Mouse (Mus musculus): Measurements from ENCODE around the gene Ercc6. TPM values are rescaled to one million over a fixed set of nuclear protein-coding genes. Genes with fewer than 3 reads are reported as not detected.

Ercc6 gene
- total RNA-seq, 2 experiments from 2014 or later, result 3.2 to 3.3 TPM

DNA sequence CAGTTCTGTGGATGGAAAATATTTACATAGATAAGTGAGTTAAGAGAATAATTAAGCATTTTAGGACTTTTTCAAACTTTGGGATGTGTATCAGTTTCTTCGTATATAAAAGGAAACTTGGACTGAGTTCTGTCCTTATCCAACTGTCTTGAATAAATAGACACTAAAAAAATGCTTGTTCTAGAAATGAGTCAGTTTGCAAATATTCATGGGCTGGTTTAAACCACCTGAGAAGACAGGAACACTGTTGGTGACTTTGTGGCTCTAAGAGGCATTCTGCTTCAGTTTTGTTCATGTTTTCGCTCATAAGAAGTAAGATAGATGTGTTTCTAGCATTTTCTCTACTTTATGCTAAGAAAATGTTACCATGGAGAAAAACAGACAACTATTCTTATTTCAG is 5.2 kb downstream of the Ercc6 start:
- DNase-seq, result no peak

DNA sequence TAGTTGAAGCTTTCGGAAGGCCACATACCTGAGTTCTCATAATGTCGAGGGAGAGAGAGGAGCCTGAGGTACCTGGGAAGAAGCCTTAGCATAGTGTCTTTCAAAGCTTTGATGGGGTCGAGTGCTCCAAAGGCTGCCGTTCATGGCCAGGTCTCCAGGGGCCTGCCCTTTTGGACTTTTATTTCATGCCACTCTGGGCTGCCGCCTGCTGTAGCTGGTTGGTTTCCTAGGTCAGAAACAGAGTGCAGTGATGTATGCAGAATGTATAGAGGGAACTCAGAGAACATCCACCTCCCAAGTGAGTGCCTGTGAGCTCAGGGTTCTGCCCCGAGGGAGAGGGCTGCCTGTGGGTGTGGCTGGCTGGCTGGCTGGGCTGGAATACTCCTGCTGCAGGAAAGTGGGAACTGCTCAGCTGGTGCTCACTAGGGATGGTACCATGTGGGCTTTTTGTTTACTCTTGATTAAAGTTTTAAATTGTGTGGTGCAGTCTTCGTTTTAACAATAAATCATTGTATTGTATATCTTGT is 7.1 kb downstream of the Ercc6 start:
- no peak for DNase-seq

GRCm38 (mm10) chr14:32522336-32522735 is 9.0 kb downstream of the Ercc6 start:
- no peak for DNase-seq

GRCm38 (mm10) chr14:32524071-32524470 is 10.8 kb downstream of the Ercc6 start:
- no peak for DNase-seq

GRCm38 (mm10) chr14:32525996-32526705 is 12.8 kb downstream of the Ercc6 start:
- DNase-seq, result no peak

DNA sequence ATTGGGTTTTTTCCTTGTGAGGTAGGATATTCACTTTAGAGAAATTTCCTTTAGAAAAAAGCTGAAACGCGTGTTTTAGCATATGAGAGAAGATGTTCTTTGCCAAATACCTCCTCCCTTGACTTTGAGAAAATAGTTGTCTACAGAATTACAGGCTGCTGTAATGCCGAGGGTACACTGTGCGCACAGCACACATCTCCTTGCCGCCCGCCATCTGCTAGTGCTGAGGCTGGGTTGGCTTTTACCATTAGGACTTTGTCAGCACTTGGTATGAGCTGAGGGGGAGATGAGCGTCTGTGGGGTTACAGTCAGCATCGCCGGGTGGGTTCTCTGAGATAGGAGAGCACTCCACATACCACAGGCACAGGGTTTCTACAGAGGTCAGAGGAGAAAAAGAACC is 13.9 kb downstream of the Ercc6 start:
- DNase-seq, result no peak

GRCm38 (mm10) chr14:32529036-32529435 is 15.7 kb downstream of the Ercc6 start:
- DNase-seq, result no peak

DNA sequence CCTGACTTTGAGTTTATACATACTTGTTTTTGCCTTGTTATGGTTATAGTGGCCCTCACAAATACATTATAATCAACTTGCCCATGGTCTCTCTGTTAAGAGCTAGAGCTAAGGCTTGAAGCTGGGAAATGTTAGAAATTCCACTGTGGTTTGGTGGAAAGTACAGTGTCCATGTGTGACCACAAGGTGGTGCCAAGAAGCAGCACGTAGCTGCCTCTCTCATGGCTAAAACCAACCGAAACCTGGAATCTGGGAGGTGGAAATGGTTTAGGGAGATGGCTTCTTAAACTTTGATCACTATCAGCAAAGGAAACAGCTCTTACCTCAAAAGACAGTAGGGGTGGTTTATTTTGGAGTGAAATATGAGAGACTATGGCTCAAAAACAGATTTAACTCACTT is 17.6 kb downstream of the Ercc6 start:
- DNase-seq, result peak; percentile 21 to 52

DNA sequence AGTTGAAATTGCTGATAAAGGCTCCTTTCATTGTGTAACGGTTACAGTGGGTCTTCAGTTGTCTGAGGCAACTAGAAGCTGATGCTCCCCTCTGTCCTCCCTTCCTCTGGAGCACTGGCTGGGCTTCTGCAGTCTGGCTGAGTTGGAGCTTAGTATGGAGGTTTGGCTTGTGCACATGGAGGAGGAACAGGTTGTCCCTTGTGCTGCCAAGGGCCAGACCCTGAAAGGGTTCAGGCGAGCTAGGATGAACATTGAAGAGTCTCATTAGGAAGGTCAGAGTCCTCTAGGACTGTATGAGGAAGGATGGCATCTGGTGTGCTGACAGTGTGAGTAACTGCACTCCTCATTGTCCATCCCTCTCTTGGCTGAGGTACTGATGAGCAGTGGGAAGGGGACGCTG is 18.1 kb downstream of the Ercc6 start:
- DNase-seq, result no peak

- DNase-seq, result no peak
Observed at GRCm38 (mm10) chr14:32532381-32533147, 19.2 kb downstream of the Ercc6 start.

DNA sequence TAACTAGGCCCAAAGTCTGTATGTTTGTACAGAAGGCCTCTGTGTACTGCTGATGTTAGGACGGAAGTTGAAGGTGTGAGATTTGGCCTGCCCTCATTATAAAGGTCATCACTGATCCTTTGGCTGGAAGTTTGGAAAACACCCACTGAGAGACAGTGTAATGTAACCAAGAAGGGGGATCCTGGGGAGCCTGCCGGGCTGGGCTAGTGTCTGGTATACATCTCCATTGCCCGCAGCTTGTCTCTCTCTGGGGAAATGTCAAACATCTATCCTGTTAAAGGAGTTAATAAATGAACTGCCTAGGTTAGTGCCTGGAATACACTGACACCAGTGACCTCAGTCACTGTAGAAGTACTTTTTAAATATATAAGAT is 19.8 kb downstream of the Ercc6 start:
- no peak for DNase-seq

DNA sequence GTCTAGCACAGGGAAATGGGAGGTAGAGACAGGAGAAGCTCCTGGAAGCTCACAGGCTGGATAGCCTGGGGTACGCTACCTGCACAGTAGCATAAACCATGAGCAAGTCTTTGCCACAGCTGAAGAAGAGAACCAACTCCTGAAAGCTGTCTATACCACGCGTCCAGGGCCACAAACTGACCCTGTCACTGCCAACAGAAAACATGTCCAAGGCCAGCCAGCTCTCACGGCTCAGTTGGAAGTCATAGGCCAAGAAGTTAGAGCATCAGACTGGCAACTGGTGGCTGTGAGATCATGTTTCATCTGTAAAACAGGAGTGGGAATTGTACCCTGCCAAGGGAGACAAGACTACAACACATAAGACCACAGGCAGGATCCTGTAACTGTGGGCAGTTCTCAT is 20.3 kb downstream of the Ercc6 start:
- no peak for DNase-seq

DNA sequence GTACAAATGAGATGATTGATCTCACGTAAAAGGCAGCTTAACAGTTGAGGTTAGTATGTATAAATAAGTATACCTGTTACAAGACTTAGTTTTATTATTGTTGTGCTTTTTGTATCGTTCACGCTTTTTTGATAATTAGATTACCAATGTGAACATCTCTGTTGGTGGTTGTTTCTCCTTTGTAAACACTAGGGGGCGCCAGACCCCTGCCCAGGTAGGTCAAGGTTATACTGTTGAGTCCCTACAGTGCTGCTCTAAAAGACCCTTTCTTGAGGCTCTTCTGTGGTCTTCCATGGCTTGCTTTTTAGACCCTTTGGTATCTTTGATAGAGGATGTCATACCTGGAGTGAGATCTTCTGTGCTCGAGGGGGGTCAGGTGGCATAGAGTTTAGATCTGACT is 20.8 kb downstream of the Ercc6 start:
- DNase-seq, result no peak

DNA sequence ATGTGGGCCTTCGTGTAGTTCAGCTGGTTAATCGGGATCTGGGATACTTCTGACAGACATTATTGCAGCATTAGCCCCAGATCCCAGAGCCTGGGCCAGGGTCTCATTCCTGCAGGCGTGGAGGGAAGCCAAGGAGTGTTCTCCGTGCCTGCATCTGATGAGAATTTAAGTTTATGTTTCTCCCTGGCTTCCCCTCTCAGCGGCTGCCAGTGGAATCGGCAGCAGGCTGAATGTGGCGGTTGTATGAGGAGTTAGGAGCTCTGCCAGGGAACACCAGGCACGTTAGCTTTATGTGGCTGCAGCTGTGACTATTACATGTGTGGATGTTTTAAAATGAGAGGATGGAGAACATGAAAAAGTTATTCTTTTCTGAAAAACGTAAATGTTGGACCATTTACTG is 23.4 kb downstream of the Ercc6 start:
- DNase-seq, result no peak

DNA sequence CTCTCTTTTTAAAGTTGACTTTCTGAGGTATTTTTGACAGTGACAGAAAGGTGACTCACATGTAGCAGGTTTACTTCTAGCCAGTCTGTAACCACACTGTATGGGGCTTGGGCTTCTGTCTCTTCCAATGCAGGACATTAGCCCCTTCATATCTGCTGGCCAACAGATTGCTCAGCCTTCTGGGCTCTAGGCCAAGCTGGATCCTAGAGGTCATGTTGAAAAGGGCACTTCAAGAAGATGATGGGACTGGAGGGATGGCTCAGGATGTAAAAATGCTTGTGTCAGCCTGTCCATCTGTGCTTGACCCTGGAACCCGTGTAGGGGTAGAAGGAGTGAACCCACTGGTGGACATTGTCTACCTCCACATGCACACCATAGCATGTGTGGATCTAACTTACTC is 24.8 kb downstream of the Ercc6 start:
- no peak for DNase-seq

DNA sequence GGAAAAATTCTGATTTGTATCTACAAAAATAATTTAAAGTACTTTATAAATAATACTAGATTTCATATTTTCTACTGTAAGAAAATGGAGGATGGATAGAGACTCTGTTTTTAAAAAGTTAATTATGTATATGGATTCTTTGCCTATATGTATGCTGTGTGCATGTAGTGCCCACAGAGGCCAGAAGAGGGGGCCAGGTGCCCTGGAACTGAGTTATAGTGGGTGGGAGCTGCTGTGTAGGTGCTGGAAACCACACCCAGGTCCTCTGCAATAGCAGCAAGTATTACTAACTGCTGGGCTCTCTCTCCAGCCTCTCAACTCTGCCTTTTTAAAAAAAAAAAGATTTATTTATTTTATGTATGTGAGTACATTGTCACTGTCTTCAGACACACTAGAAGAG is 29.8 kb downstream of the Ercc6 start:
- no peak for DNase-seq

GRCm38 (mm10) chr14:32546676-32547075 is 33.4 kb downstream of the Ercc6 start:
- DNase-seq, result no peak

DNA sequence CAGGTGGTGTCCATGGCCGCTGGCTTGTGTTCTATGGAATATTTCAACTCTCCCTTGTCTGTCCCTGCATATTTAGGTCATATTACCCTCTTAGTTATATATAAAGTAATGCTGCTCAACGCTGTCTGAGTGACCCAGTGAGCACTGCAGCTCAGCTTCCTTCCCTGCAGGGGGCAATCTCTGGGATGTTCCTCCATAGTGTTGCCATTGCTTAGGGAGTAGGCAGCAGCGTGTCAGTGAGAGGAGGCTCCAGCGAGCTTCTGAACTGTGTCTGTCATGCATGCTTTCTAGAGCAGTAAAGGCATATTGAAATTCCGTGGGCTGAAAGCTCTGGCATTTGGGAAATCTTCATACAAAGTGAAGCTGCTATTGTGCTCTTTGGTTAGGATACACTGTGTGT is 38.5 kb downstream of the Ercc6 start:
- DNase-seq, result no peak

GRCm38 (mm10) chr14:32553198-32553903 is 40.0 kb downstream of the Ercc6 start:
- no peak for DNase-seq

- DNase-seq, result no peak
Observed at GRCm38 (mm10) chr14:32554860-32555526, 41.7 kb downstream of the Ercc6 start.

DNA sequence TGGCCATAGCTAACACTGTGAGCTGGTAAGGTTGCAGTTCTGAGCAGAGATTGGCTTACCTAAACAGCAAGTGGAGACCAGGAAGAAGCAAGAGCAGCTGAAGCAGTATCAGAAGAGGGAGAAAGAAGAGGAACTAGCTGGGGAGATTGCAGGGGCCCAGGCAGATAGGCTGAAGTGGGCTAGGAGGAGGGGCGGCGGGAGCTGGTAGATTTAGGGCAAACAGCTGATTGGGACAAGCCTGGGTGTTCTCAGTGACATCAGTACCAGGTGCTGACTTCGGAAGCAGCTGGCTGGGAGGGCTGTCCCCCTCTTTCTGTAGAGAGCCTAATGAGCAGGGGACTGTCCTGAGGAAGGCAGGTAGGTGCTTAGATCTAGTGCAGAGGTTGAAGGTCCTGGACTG is 48.1 kb downstream of the Ercc6 start:
- DNase-seq, result no peak

DNA sequence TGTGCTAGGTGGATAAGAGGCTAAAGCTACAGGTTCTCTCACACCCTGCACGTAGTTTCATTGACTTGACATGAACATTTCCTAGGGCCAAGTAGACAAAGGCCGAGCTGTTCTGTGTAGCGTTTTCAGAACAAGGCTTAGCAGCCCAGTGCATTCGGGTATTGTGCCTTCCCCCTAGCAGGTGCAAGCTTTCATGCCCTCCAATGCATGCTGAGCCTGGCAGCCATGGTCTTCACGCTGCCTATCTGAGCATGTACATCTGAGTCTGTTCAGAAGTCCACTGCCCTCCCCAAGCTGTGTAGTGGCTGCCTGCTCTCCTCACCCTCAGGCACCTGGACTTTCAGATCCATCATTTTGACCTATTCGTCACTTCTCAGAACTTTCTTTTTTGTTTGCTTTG is 50.3 kb downstream of the Ercc6 start:
- DNase-seq, result no peak

DNA sequence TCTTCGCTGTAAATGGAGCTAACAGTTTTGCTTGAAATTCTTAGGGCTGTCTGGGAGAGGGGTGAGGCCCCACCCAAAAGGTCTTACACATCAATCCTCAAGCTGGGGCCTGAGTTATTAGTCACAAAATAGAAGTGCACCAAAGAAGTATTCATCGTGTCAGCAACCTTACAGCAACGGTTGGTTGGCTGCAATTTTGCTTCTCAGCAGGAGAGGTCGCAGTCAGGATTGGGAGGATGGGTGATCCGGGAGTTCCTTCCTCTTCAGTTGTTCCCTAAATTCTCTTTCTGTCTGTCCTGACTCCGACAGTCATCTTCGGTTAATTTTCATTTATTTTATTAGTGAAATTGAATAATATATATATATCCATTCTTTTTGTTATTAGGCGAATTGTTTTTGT is 59.2 kb downstream of the Ercc6 start:
- no peak for DNase-seq

Measured in heart, adult 18-20 months (tissue).